33 mouse cellular contexts compared by ENCODE assay signal in the genomic region with DNA sequence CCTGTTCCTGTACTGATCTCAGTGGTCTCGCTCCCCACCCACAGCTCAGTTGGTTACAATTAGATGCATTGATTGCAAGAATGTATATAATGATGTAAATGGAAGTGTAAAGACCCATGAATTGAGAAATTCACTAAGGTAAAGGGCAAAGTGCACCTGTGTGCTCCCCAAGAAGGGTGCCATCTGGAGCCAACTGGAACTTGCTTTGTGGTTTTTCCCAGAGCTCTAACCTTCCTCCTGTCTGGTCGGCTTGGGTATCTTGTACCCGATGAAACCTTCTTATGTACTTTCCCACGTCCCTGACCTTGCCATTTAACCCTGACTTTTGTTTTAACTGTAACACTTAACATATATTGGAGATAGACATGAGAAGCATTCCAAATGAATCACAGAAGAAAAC. TPM values are rescaled to one million over a fixed set of nuclear protein-coding genes. Genes with fewer than 3 reads are reported as not detected.
"Had no signal": no experiment of that assay in that cellular context is flagged by ENCODE, and none has a peak within 500 bp of the region (broad histone marks: within the 10 kb centered on the region; RNA-seq: fewer than 3 reads in every experiment).

No protein-coding gene starts in this region.

- H3K4me1 ChIP-seq: limb, embryonic 13.5 days; limb, embryonic 15.5 days; liver, embryonic 12.5 days; liver, embryonic 13.5 days; lung, embryonic 15.5 days; midbrain, embryonic 15.5 days had no signal

- H3K36me3 ChIP-seq: limb, embryonic 10.5 days; limb, embryonic 12.5 days; limb, embryonic 13.5 days; limb, embryonic 15.5 days; liver, embryonic 12.5 days; liver, embryonic 13.5 days; liver, embryonic 15.5 days; lung, embryonic 15.5 days; midbrain, embryonic 10.5 days; midbrain, embryonic 12.5 days; midbrain, embryonic 13.5 days; midbrain, embryonic 15.5 days had no signal

- DNase-seq: liver; liver, embryonic 13.5 days; liver, postnatal 0 days; lung, adult 18-20 months; lung, adult 2 months; lung, embryonic 14.5 days; lung, postnatal 10 days; lung, postnatal 14 days; lung, postnatal 36 days; lung, postnatal 4 days; midbrain, embryonic 14.5 days had no signal

- H3K4me3 ChIP-seq: limb, embryonic 10.5 days; limb, embryonic 12.5 days; limb, embryonic 13.5 days; limb, embryonic 15.5 days; liver, embryonic 12.5 days; liver, embryonic 13.5 days; liver, embryonic 15.5 days; lung, embryonic 15.5 days; megakaryocyte, embryonic 14.5 days; midbrain, embryonic 10.5 days; midbrain, embryonic 12.5 days; midbrain, embryonic 13.5 days; midbrain, embryonic 15.5 days; myocyte had no signal

- ATAC-seq: liver, embryonic 12.5 days; liver, postnatal 0 days; lung, postnatal 0 days; midbrain, embryonic 13.5 days; midbrain, embryonic 15.5 days; midbrain, embryonic 16.5 days had no signal

- H3K4me2 ChIP-seq: limb, embryonic 12.5 days; limb, embryonic 13.5 days; limb, embryonic 15.5 days; liver, embryonic 11.5 days; liver, embryonic 12.5 days; liver, embryonic 13.5 days; liver, embryonic 15.5 days; lung, embryonic 14.5 days; lung, embryonic 15.5 days; midbrain, embryonic 11.5 days; midbrain, embryonic 12.5 days; midbrain, embryonic 13.5 days; midbrain, embryonic 15.5 days had no signal

- H3K9me3 ChIP-seq: limb, embryonic 10.5 days; limb, embryonic 12.5 days; limb, embryonic 15.5 days; liver, embryonic 12.5 days; liver, embryonic 13.5 days; liver, embryonic 15.5 days; lung, embryonic 15.5 days; midbrain, embryonic 12.5 days; midbrain, embryonic 15.5 days had no signal

- H3K9ac ChIP-seq: limb, embryonic 12.5 days; limb, embryonic 13.5 days; limb, embryonic 15.5 days; liver, embryonic 12.5 days; liver, embryonic 13.5 days; liver, embryonic 14.5 days; liver, embryonic 15.5 days; liver, postnatal 0 days; lung, embryonic 14.5 days; lung, embryonic 15.5 days; midbrain, embryonic 12.5 days; midbrain, embryonic 13.5 days; midbrain, embryonic 15.5 days had no signal

- H3K27me3 ChIP-seq: limb, embryonic 12.5 days; limb, embryonic 15.5 days; lung, embryonic 15.5 days; midbrain, embryonic 12.5 days; midbrain, embryonic 13.5 days; midbrain, embryonic 15.5 days had no signal

- H3K27ac ChIP-seq: limb, embryonic 10.5 days; limb, embryonic 12.5 days; limb, embryonic 13.5 days; limb, embryonic 15.5 days; liver, embryonic 12.5 days; liver, embryonic 13.5 days; liver, embryonic 14.5 days; liver, embryonic 15.5 days; lung, embryonic 15.5 days; macrophage; midbrain, embryonic 10.5 days; midbrain, embryonic 12.5 days; midbrain, embryonic 13.5 days; midbrain, embryonic 15.5 days had no signal

RNA-seq across cellular contexts. Expression of a gene that starts 35.6 kb away (rescaled TPM):
- total RNA-seq: monocyte, adult 5-6 weeks had no signal

RNA-seq across cellular contexts. Expression of a gene that starts 46.6 kb away (rescaled TPM):
- total RNA-seq: megakaryocyte progenitor cell, adult 5-6 weeks; megakaryocyte-erythroid progenitor cell, adult 5-6 weeks had no signal

RNA-seq across cellular contexts. Expression of a gene that starts 52.8 kb away (rescaled TPM):
- total RNA-seq: monocyte, adult 5-6 weeks had no signal
